ENCODE assay signal across 1 mouse cellular context in the genomic region with DNA sequence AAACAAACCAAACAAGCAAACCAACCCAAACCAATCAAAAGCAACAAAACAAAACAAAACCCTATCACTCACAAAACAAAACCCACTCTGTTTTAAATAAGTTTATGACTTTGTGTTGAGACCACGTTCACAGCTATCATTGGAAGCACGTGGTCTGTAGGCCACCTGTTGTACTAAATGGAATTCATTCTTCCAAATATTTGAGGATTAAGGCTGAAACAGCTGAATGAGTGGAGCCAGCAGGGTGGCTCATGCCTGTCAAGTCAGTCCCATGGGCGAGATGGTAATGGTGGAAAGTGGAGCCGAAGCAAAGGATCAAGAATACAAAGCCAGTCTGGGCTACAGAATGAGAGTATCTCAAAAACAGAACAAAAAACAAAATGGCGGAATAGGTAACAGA.
TF ChIP-seq lines count a peak whose summit lies in the region.

No protein-coding gene starts in this region.

TF ChIP-seq in myocyte, 11 proteins besides CTCF, POLR2A, EP300 and RAD21:
- TF ChIP-seq MAX (IDR thresholded peaks at IDR 0.05; ENCODE audit: low read depth) (no peak), USF1 (IDR thresholded peaks at IDR 0.05; ENCODE audit: low read depth) (peak; percentile 55), MYOD1 (IDR thresholded peaks at IDR 0.05; ENCODE audit: control insufficient read depth in 1 of 3, insufficient read length in 2 of 3, low read depth in 2 of 3) (peak; percentile 5 to 85 (median 81)), TCF12 (IDR thresholded peaks at IDR 0.05; ENCODE audit: insufficient read depth, poor library complexity, severe bottlenecking) (peak; percentile 66), SRF (IDR thresholded peaks at IDR 0.05; ENCODE audit: control insufficient read depth, insufficient read length, low read depth) (no peak), MYOG (IDR thresholded peaks at IDR 0.05; ENCODE audit: control insufficient read depth in 1 of 3, insufficient read depth in 1 of 3, insufficient read length in 2 of 3, low read depth in 2 of 3) (peak; percentile 23 to 74 (median 60)), CEBPB (IDR thresholded peaks at IDR 0.05; ENCODE audit: insufficient read depth, poor library complexity, severe bottlenecking) (no peak), REST (IDR thresholded peaks at IDR 0.05; ENCODE audit: insufficient read depth, insufficient read length) (no peak), POLR2AphosphoS2 (IDR thresholded peaks at IDR 0.05; ENCODE audit: insufficient read length, low read depth) (no peak), E2F4 (IDR thresholded peaks at IDR 0.05; ENCODE audit: insufficient read depth) (no peak), TCF3 (IDR thresholded peaks at IDR 0.05; ENCODE audit: insufficient read length, low read depth) (no peak)
